Mouse (Mus musculus): ENCODE measurements at regions not wholly inside any gene's neighbourhood (a gene's known extent, or its start where the extent isn't known, plus 50 kb on each side); places are given as distances from the start of the nearest gene placed in this dataset.

GRCm38 (mm10) chr2:106461973-106462637, 231.0 kb upstream of the Mpped2 start:
- Histone ChIP-seq H3K9ac (ENCODE audit: low read length) (no peak overlapping the region), H3K9me3 (ENCODE audit: control insufficient read depth, low read length) (no peaks in the 10 kb centered on the region), H3K27me3 (replicated peaks; ENCODE audit: control insufficient read depth, insufficient read depth, low read length) (no peaks in the 10 kb centered on the region), H3K4me2 (ENCODE audit: low read length) (no peak overlapping the region), H3K27ac (ENCODE audit: low read depth) (no peak overlapping the region), H3K4me1 (replicated peaks; ENCODE audit: control insufficient read depth, insufficient read depth, low read length) (peaks cover 10% of the 10 kb centered on the region; the same call in 1 of the 2 replicates), H3K36me3 (ENCODE audit: control insufficient read depth, insufficient read depth, low read length) (no peaks in the 10 kb centered on the region), H3K4me3 (ENCODE audit: low read depth, low read length) (no peak overlapping the region)
- WGBS, result 48% methylated on average over 12 of the region's 12 CpGs
- ATAC-seq (replicated peaks; ENCODE audit: low FRiP score, low TSS enrichment, low read depth) (no peak), DNase-seq (ENCODE audit: low spot score) (no peak)

- Histone ChIP-seq H3K27ac (ENCODE audit: low read depth) (no peak overlapping the region), H3K4me1 (replicated peaks; ENCODE audit: control insufficient read depth, insufficient read depth, low read length) (peaks cover 10% of the 10 kb centered on the region; the same call in 1 of the 2 replicates), H3K9ac (ENCODE audit: low read length) (no peak overlapping the region), H3K9me3 (ENCODE audit: control insufficient read depth, low read length) (no peaks in the 10 kb centered on the region), H3K4me2 (ENCODE audit: low read length) (no peak overlapping the region), H3K4me3 (ENCODE audit: low read depth, low read length) (no peak overlapping the region), H3K36me3 (ENCODE audit: control insufficient read depth, insufficient read depth, low read length) (no peaks in the 10 kb centered on the region), H3K27me3 (replicated peaks; ENCODE audit: control insufficient read depth, insufficient read depth, low read length) (no peaks in the 10 kb centered on the region)
- no peak for ATAC-seq (replicated peaks; ENCODE audit: low FRiP score, low TSS enrichment, low read depth)
- no peak for DNase-seq (ENCODE audit: low spot score)
- WGBS, result 53% methylated on average over 3 of the region's 3 CpGs
These were observed 228.0 kb upstream of the Mpped2 start for GRCm38 (mm10) chr2:106465055-106465454.

GRCm38 (mm10) chr2:106465831-106466230, 227.2 kb upstream of the Mpped2 start:
- H3K36me3 ChIP-seq (ENCODE audit: control insufficient read depth, insufficient read depth, low read length), result no peaks in the 10 kb centered on the region
- H3K4me1 ChIP-seq (replicated peaks; ENCODE audit: control insufficient read depth, insufficient read depth, low read length), result peaks cover 10% of the 10 kb centered on the region; the same call in 1 of the 2 replicates
- H3K4me3 ChIP-seq (ENCODE audit: low read depth, low read length), result no peak overlapping the region
- no peak overlapping the region for H3K9ac ChIP-seq (ENCODE audit: low read length)
- no peak overlapping the region for H3K27ac ChIP-seq (ENCODE audit: low read depth)
- WGBS, result 90% methylated on average over 3 of the region's 3 CpGs
- H3K27me3 ChIP-seq (replicated peaks; ENCODE audit: control insufficient read depth, insufficient read depth, low read length), result no peaks in the 10 kb centered on the region
- ATAC-seq (replicated peaks; ENCODE audit: low FRiP score, low TSS enrichment, low read depth) (no peak), DNase-seq (ENCODE audit: low spot score) (no peak)
- H3K4me2 ChIP-seq (ENCODE audit: low read length), result no peak overlapping the region
- H3K9me3 ChIP-seq (ENCODE audit: control insufficient read depth, low read length), result no peaks in the 10 kb centered on the region

- Histone ChIP-seq H3K9ac (ENCODE audit: low read length) (no peak overlapping the region), H3K9me3 (ENCODE audit: control insufficient read depth, low read length) (no peaks in the 10 kb centered on the region), H3K36me3 (ENCODE audit: control insufficient read depth, insufficient read depth, low read length) (no peaks in the 10 kb centered on the region), H3K4me3 (ENCODE audit: low read depth, low read length) (no peak overlapping the region), H3K27ac (ENCODE audit: low read depth) (no peak overlapping the region), H3K4me2 (ENCODE audit: low read length) (no peak overlapping the region), H3K27me3 (replicated peaks; ENCODE audit: control insufficient read depth, insufficient read depth, low read length) (no peaks in the 10 kb centered on the region), H3K4me1 (replicated peaks; ENCODE audit: control insufficient read depth, insufficient read depth, low read length) (no peaks in the 10 kb centered on the region)
- WGBS, result 81% methylated on average over 2 of the region's 2 CpGs
- ATAC-seq (replicated peaks; ENCODE audit: low FRiP score, low TSS enrichment, low read depth) (no peak), DNase-seq (ENCODE audit: low spot score) (no peak)
These were observed 223.9 kb upstream of the Mpped2 start for GRCm38 (mm10) chr2:106469196-106469595.

- DNase-seq (ENCODE audit: low spot score), result no peak
- Histone ChIP-seq H3K27me3 (replicated peaks; ENCODE audit: control insufficient read depth, insufficient read depth, low read length) (no peaks in the 10 kb centered on the region), H3K9ac (ENCODE audit: low read length) (no peak overlapping the region), H3K9me3 (ENCODE audit: control insufficient read depth, low read length) (no peaks in the 10 kb centered on the region), H3K4me2 (ENCODE audit: low read length) (no peak overlapping the region), H3K4me1 (replicated peaks; ENCODE audit: control insufficient read depth, insufficient read depth, low read length) (no peaks in the 10 kb centered on the region), H3K4me3 (ENCODE audit: low read depth, low read length) (no peak overlapping the region), H3K27ac (ENCODE audit: low read depth) (no peak overlapping the region), H3K36me3 (ENCODE audit: control insufficient read depth, insufficient read depth, low read length) (no peaks in the 10 kb centered on the region)
- ATAC-seq (replicated peaks; ENCODE audit: low FRiP score, low TSS enrichment, low read depth), result no peak
- WGBS, result 82% methylated on average over 3 of the region's 3 CpGs
These were observed 219.6 kb upstream of the Mpped2 start for GRCm38 (mm10) chr2:106473458-106473857.

- H3K9ac ChIP-seq (ENCODE audit: low read length), result no peak overlapping the region
- no peaks in the 10 kb centered on the region for H3K9me3 ChIP-seq (ENCODE audit: control insufficient read depth, low read length)
- no peak overlapping the region for H3K4me2 ChIP-seq (ENCODE audit: low read length)
- no peak for ATAC-seq (replicated peaks; ENCODE audit: low FRiP score, low TSS enrichment, low read depth)
- no peak overlapping the region for H3K27ac ChIP-seq (ENCODE audit: low read depth)
- H3K4me1 ChIP-seq (replicated peaks; ENCODE audit: control insufficient read depth, insufficient read depth, low read length), result no peaks in the 10 kb centered on the region
- H3K36me3 ChIP-seq (ENCODE audit: control insufficient read depth, insufficient read depth, low read length), result no peaks in the 10 kb centered on the region
- no peaks in the 10 kb centered on the region for H3K27me3 ChIP-seq (replicated peaks; ENCODE audit: control insufficient read depth, insufficient read depth, low read length)
- no peak for DNase-seq (ENCODE audit: low spot score)
- H3K4me3 ChIP-seq (ENCODE audit: low read depth, low read length), result no peak overlapping the region
- 81% methylated on average over 2 of the region's 2 CpGs for WGBS
These were observed 215.1 kb upstream of the Mpped2 start for GRCm38 (mm10) chr2:106477991-106478390.

GRCm38 (mm10) chr2:106487335-106488082, 205.6 kb upstream of the Mpped2 start:
- H3K27me3 ChIP-seq (replicated peaks; ENCODE audit: control insufficient read depth, insufficient read depth, low read length), result no peaks in the 10 kb centered on the region
- H3K4me3 ChIP-seq (ENCODE audit: low read depth, low read length), result no peak overlapping the region
- DNase-seq (ENCODE audit: low spot score) (no peak), ATAC-seq (replicated peaks; ENCODE audit: low FRiP score, low TSS enrichment, low read depth) (no peak)
- no peaks in the 10 kb centered on the region for H3K4me1 ChIP-seq (replicated peaks; ENCODE audit: control insufficient read depth, insufficient read depth, low read length)
- no peak overlapping the region for H3K4me2 ChIP-seq (ENCODE audit: low read length)
- no peaks in the 10 kb centered on the region for H3K36me3 ChIP-seq (ENCODE audit: control insufficient read depth, insufficient read depth, low read length)
- WGBS, result 54% methylated on average over 5 of the region's 5 CpGs
- no peak overlapping the region for H3K27ac ChIP-seq (ENCODE audit: low read depth)
- no peaks in the 10 kb centered on the region for H3K9me3 ChIP-seq (ENCODE audit: control insufficient read depth, low read length)
- H3K9ac ChIP-seq (ENCODE audit: low read length), result no peak overlapping the region

- DNase-seq (ENCODE audit: low spot score), result no peak
- Histone ChIP-seq H3K4me1 (replicated peaks; ENCODE audit: control insufficient read depth, insufficient read depth, low read length) (no peaks in the 10 kb centered on the region), H3K4me2 (ENCODE audit: low read length) (no peak overlapping the region), H3K9ac (ENCODE audit: low read length) (no peak overlapping the region), H3K9me3 (ENCODE audit: control insufficient read depth, low read length) (no peaks in the 10 kb centered on the region), H3K27me3 (replicated peaks; ENCODE audit: control insufficient read depth, insufficient read depth, low read length) (no peaks in the 10 kb centered on the region), H3K27ac (ENCODE audit: low read depth) (no peak overlapping the region), H3K36me3 (ENCODE audit: control insufficient read depth, insufficient read depth, low read length) (no peaks in the 10 kb centered on the region), H3K4me3 (ENCODE audit: low read depth, low read length) (no peak overlapping the region)
- ATAC-seq (replicated peaks; ENCODE audit: low FRiP score, low TSS enrichment, low read depth), result no peak
These were observed 194.3 kb upstream of the Mpped2 start for GRCm38 (mm10) chr2:106498735-106499134.

Data from intestine, embryonic 14.5 days (tissue).